10 mouse cellular contexts compared by ENCODE assay signal in the genomic region with DNA sequence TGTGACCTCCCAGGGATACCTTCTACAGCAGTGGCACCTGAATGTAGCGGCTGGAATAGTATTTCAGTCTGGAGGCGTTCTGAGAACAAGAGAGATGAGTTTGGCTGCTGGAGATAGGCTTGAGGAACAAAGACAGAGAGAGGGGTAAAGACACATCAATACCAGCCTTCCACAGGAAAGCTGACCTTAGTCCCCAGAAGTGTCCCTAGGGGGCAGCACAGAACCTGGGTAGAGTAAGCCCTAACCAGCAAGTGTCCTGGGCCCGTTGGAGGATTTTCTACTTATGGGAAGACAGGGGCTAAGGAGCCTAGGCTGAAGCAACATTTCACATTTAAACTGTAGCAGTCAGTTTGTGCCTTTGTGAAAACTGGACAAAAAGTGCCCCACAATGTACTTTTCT. TPM values are rescaled to one million over a fixed set of nuclear protein-coding genes. Genes with fewer than 3 reads are reported as not detected.
DNase-seq lines count a peak whose midpoint lies in the region; ATAC-seq and TF ChIP-seq lines count a peak whose summit lies in the region.
"Had no signal": no experiment of that assay in that cellular context is flagged by ENCODE, and none has a peak within 500 bp of the region (broad histone marks: within the 10 kb centered on the region; RNA-seq: fewer than 3 reads in every experiment).

No protein-coding gene starts in this region.

- no peak for ATAC-seq in liver, embryonic 12.5 days
- no peak for ATAC-seq in forebrain, postnatal 0 days
- no peak for ATAC-seq in granulocyte monocyte progenitor cell, adult 5-6 weeks (replicated peaks; ENCODE audit: poor library complexity, severe bottlenecking)

- no peaks in the 10 kb centered on the region for H3K79me2 ChIP-seq in liver, adult 2 months (ENCODE audit: control insufficient read depth, insufficient read depth, low read length)

- no peak for DNase-seq in cerebellum, adult 2 months
- no peak for DNase-seq in cerebellum, adult 8-10 months
- DNase-seq in liver, adult 2 months (ENCODE audit: extremely low read depth, low read depth, low spot score), result no peak
- DNase-seq in splenic B cell, adult 2 months (ENCODE audit: low read depth, low spot score), result peak; percentile 65
- no peak for DNase-seq in forebrain, postnatal 0 days
- DNase-seq: kidney, adult 11 months had no signal

- no peaks in the 10 kb centered on the region for H3K27me3 ChIP-seq in cerebellum, adult 2 months (ENCODE audit: control insufficient read depth, insufficient read depth, low read length)
- H3K27me3 ChIP-seq in liver, adult 2 months (ENCODE audit: control insufficient read depth, insufficient read depth, low read length), result no peaks in the 10 kb centered on the region; the same call in 1 of the 2 replicates
- H3K27me3 ChIP-seq in liver, embryonic 12.5 days (replicated peaks), result peaks cover 31% of the 10 kb centered on the region; the same call in 1 of the 2 replicates
- H3K27me3 ChIP-seq in splenic B cell, adult 2 months (ENCODE audit: control insufficient read depth, insufficient read depth, low read length, poor library complexity, severe bottlenecking), result no peaks in the 10 kb centered on the region
- H3K27me3 ChIP-seq in forebrain, postnatal 0 days (ENCODE audit: insufficient read depth, low read length), result no peaks in the 10 kb centered on the region

- no peak overlapping the region for H3K9ac ChIP-seq in liver, adult 2 months (ENCODE audit: low read depth, low read length)
- no peak overlapping the region for H3K9ac ChIP-seq in liver, embryonic 12.5 days
- H3K9ac ChIP-seq in forebrain, postnatal 0 days, result no peak overlapping the region

- 71% methylated on average over 3 of the region's 3 CpGs for WGBS in cerebellum, adult 2 months
- 80% methylated on average over 3 of the region's 3 CpGs for WGBS in liver, adult 2 months
- WGBS in liver, embryonic 12.5 days (ENCODE audit: insufficient replicate concordance), result 51% methylated on average over 3 of the region's 3 CpGs
- WGBS in forebrain, postnatal 0 days, result 65% methylated on average over 3 of the region's 3 CpGs

- H3K4me3 ChIP-seq in cerebellum, adult 2 months (replicated peaks; ENCODE audit: insufficient read depth, low read depth, low read length), result no peak overlapping the region
- H3K4me3 ChIP-seq in liver, adult 2 months (ENCODE audit: insufficient read depth, low read depth, low read length), result no peak overlapping the region
- no peak overlapping the region for H3K4me3 ChIP-seq in liver, embryonic 12.5 days
- H3K4me3 ChIP-seq in cortical plate, adult 2 months (ENCODE audit: insufficient read depth, low read length), result no peak overlapping the region
- no peak overlapping the region for H3K4me3 ChIP-seq in forebrain, postnatal 0 days (ENCODE audit: low read depth, low read length)
- H3K4me3 ChIP-seq: myocyte had no signal

- TF ChIP-seq POLR2A in cerebellum, adult 2 months (IDR thresholded peaks at IDR 0.05; ENCODE audit: borderline replicate concordance, insufficient read depth, low read length), result no peak
- no peak for TF ChIP-seq POLR2A in liver, adult 2 months (IDR thresholded peaks at IDR 0.05; ENCODE audit: extremely low read depth, insufficient read depth, low read length)
- no peak for TF ChIP-seq POLR2A in cortical plate, adult 2 months (IDR thresholded peaks at IDR 0.05; ENCODE audit: extremely low read depth, insufficient read depth, low read length)

- no peak overlapping the region for H3K4me2 ChIP-seq in liver, embryonic 12.5 days
- no peak overlapping the region for H3K4me2 ChIP-seq in forebrain, postnatal 0 days (ENCODE audit: low read depth)

- H3K36me3 ChIP-seq in liver, adult 2 months (ENCODE audit: control insufficient read depth, insufficient read depth, low read length), result no peaks in the 10 kb centered on the region
- H3K36me3 ChIP-seq in liver, embryonic 12.5 days, result no peaks in the 10 kb centered on the region
- no peaks in the 10 kb centered on the region for H3K36me3 ChIP-seq in splenic B cell, adult 2 months (ENCODE audit: control insufficient read depth, insufficient read depth, low read length, poor library complexity, severe bottlenecking)
- H3K36me3 ChIP-seq in forebrain, postnatal 0 days (ENCODE audit: insufficient read depth), result no peaks in the 10 kb centered on the region

- H3K4me1 ChIP-seq in cerebellum, adult 2 months (ENCODE audit: control insufficient read depth, insufficient read depth, low read length), result no peaks in the 10 kb centered on the region; the same call in 1 of the 2 replicates
- no peaks in the 10 kb centered on the region for H3K4me1 ChIP-seq in liver, adult 2 months (ENCODE audit: control insufficient read depth, insufficient read depth, low read length)
- H3K4me1 ChIP-seq in liver, embryonic 12.5 days, result peaks cover 11% of the 10 kb centered on the region; the same call in 1 of the 2 replicates
- H3K4me1 ChIP-seq in cortical plate, adult 2 months (ENCODE audit: control insufficient read depth, insufficient read depth, low read length), result no peaks in the 10 kb centered on the region
- H3K4me1 ChIP-seq in forebrain, postnatal 0 days (ENCODE audit: insufficient read depth), result no peaks in the 10 kb centered on the region

- no peak overlapping the region for H3K27ac ChIP-seq in cerebellum, adult 2 months (ENCODE audit: insufficient read depth, low read length)
- no peak overlapping the region for H3K27ac ChIP-seq in liver, adult 2 months (replicated peaks; ENCODE audit: insufficient read depth, low read depth, low read length)
- H3K27ac ChIP-seq in liver, embryonic 12.5 days, result no peak overlapping the region
- no peak overlapping the region for H3K27ac ChIP-seq in cortical plate, adult 2 months (ENCODE audit: insufficient read depth, low read length)
- H3K27ac ChIP-seq in forebrain, postnatal 0 days (ENCODE audit: low read depth, low read length), result no peak overlapping the region

- peak; percentile 25; the same call in 1 of the 2 replicates for TF ChIP-seq CTCF in cerebellum, adult 2 months (IDR thresholded peaks at IDR 0.05; ENCODE audit: borderline replicate concordance, insufficient read depth, low read depth, low read length)
- peak; percentile 25; the same call in 1 of the 2 replicates for TF ChIP-seq CTCF in liver, adult 2 months (IDR thresholded peaks at IDR 0.05; ENCODE audit: low read depth, low read length)
- 0 out of 2 replicates have a peak, but pooled peaks have one; percentile 1 for TF ChIP-seq CTCF in cortical plate, adult 2 months (IDR thresholded peaks at IDR 0.05; ENCODE audit: extremely low read depth, insufficient read depth, low read length)
- TF ChIP-seq CTCF in forebrain, postnatal 0 days (IDR thresholded peaks at IDR 0.05; ENCODE audit: low read depth), result no peak

- no peaks in the 10 kb centered on the region for H3K9me3 ChIP-seq in liver, embryonic 12.5 days (replicated peaks)
- no peaks in the 10 kb centered on the region for H3K9me3 ChIP-seq in forebrain, postnatal 0 days (ENCODE audit: low read length)

RNA-seq across cellular contexts. Expression of a gene that starts 12.5 kb away (rescaled TPM):
- 0.73 and 1.0 TPM in 2 replicates for polyA plus RNA-seq in cerebellum, adult 2 months (2012; rRNA removed)
- total RNA-seq in liver, adult 2 months (2014; rRNA removed), result 0.07 TPM in 1 of 2 replicates, not detected in the other
- not detected in 2 replicates for polyA plus RNA-seq in liver, adult 2 months (2012; rRNA removed)
- polyA plus RNA-seq in liver, embryonic 12.5 days (2016; fragmentation: Nextera tagmentation; extraction: Ambion mirVana), result 0.06 and 0.10 TPM in 2 replicates
- 0.34 and 0.48 TPM in 2 replicates for polyA plus RNA-seq in cortical plate, adult 2 months (2012; rRNA removed)
- 0.23 and 0.24 TPM in 2 replicates for total RNA-seq in forebrain, postnatal 0 days (2014; rRNA removed)
- polyA plus RNA-seq in forebrain, postnatal 0 days (2015; fragmentation: Nextera tagmentation; extraction: Ambion mirVana), result 0.10 and 0.17 TPM in 2 replicates
- 0.68 TPM in 1 of 2 replicates, not detected in the other for total RNA-seq in granulocyte monocyte progenitor cell, adult 5-6 weeks (2014; fragmentation: Nextera tagmentation)
- 0.30 and 0.72 TPM in 2 replicates for total RNA-seq in granulocyte monocyte progenitor cell, adult 5-6 weeks (2017)

RNA-seq across cellular contexts. Expression of a gene that starts 13.3 kb away (rescaled TPM):
- polyA plus RNA-seq in cerebellum, adult 2 months (2012; rRNA removed), result 226 and 246 TPM in 2 replicates
- not detected in 2 replicates for total RNA-seq in liver, adult 2 months (2014; rRNA removed)
- polyA plus RNA-seq in liver, adult 2 months (2012; rRNA removed), result not detected in 2 replicates
- 0.11 and 0.12 TPM in 2 replicates for polyA plus RNA-seq in liver, embryonic 12.5 days (2016; fragmentation: Nextera tagmentation; extraction: Ambion mirVana)
- 116 and 117 TPM in 2 replicates for polyA plus RNA-seq in cortical plate, adult 2 months (2012; rRNA removed)
- total RNA-seq in forebrain, postnatal 0 days (2014; rRNA removed), result 92.8 and 94.3 TPM in 2 replicates
- 49.8 and 52.0 TPM in 2 replicates for polyA plus RNA-seq in forebrain, postnatal 0 days (2015; fragmentation: Nextera tagmentation; extraction: Ambion mirVana)
- total RNA-seq in granulocyte monocyte progenitor cell, adult 5-6 weeks (2014; fragmentation: Nextera tagmentation), result 0.45 TPM in 1 of 2 replicates, not detected in the other
- not detected in 2 replicates for total RNA-seq in granulocyte monocyte progenitor cell, adult 5-6 weeks (2017)

Comparison
In these comparisons a context has a peak if more than half of its experiments do, and no peak if none do; other contexts are left out.
1. RNA of a gene that starts 13.3 kb away (polyA plus RNA-seq): 226 to 246 TPM in cerebellum, adult 2 months, 116 to 117 TPM in cortical plate, adult 2 months and 49.8 to 52.0 TPM in forebrain, postnatal 0 days; 0.11 to 0.12 TPM in liver, embryonic 12.5 days and not detected in liver, adult 2 months; every median in the first group is over 10 times any median in the second.